Mouse (Mus musculus) kidney, postnatal 25 days (tissue): ENCODE measurements around the gene Kcnc3.

Experiments
- DNase-seq, 2 experiments: peaks; one replicate each; pipeline ENCODE4 v3.0.0; 2021; ENCODE audit warnings: mixed read lengths in 2 of 2

The Kcnc3 gene

GRCm38 (mm10) chr7:44571811-44572210, 18.7 kb upstream of the Kcnc3 start:
- DNase-seq = peak; percentile 48 to 78

- DNase-seq = peak; percentile 69 to 85
These were observed 18.2 kb upstream of the Kcnc3 start, which contains the start of gene Napsa for GRCm38 (mm10) chr7:44572213-44572701. Napsa (plus strand) TSS chr7:44572380.

- DNase-seq = no peak
These were observed 17.4 kb upstream of the Kcnc3 start for GRCm38 (mm10) chr7:44572956-44573484.

- no peak for DNase-seq
These were observed 14.1 kb upstream of the Kcnc3 start for GRCm38 (mm10) chr7:44576333-44576844.

- no peak for DNase-seq
These were observed 8.8 kb upstream of the Kcnc3 start for GRCm38 (mm10) chr7:44581637-44582036.

GRCm38 (mm10) chr7:44582709-44583108, 7.8 kb upstream of the Kcnc3 start:
- DNase-seq = no peak

- DNase-seq = no peak
These were observed 7.3 kb upstream of the Kcnc3 start for GRCm38 (mm10) chr7:44583146-44583545.

GRCm38 (mm10) chr7:44584265-44584804, 6.1 kb upstream of the Kcnc3 start:
- DNase-seq = no peak

GRCm38 (mm10) chr7:44584921-44585320, 5.5 kb upstream of the Kcnc3 start:
- no peak for DNase-seq

- no peak for DNase-seq
These were observed 4.9 kb upstream of the Kcnc3 start for GRCm38 (mm10) chr7:44585606-44586005.

GRCm38 (mm10) chr7:44586518-44586917, 3.9 kb upstream of the Kcnc3 start:
- DNase-seq = no peak

- no peak for DNase-seq
These were observed 3.5 kb upstream of the Kcnc3 start for GRCm38 (mm10) chr7:44586930-44587329.

- no peak for DNase-seq
These were observed 2.8 kb upstream of the Kcnc3 start for GRCm38 (mm10) chr7:44587676-44588075.

- no peak for DNase-seq
These were observed 2.1 kb upstream of the Kcnc3 start for GRCm38 (mm10) chr7:44588338-44588737.

- peak; percentile 91 to 96 for DNase-seq
These were observed 1.3 kb upstream of the Kcnc3 start for GRCm38 (mm10) chr7:44589149-44589548.

GRCm38 (mm10) chr7:44589946-44590345, 518 bp upstream of the Kcnc3 start:
- peak; percentile 43 to 74 for DNase-seq

- peak in 1 of 2 experiments; percentile 58 for DNase-seq
These were observed 1.1 kb downstream of the Kcnc3 start for GRCm38 (mm10) chr7:44591348-44592116.

GRCm38 (mm10) chr7:44593051-44593450, 2.6 kb downstream of the Kcnc3 start:
- no peak for DNase-seq

- DNase-seq = peak; percentile 82 to 87
These were observed 3.3 kb downstream of the Kcnc3 start for GRCm38 (mm10) chr7:44593775-44594174.

- no peak for DNase-seq
These were observed 3.8 kb downstream of the Kcnc3 start for GRCm38 (mm10) chr7:44594291-44594690.

- DNase-seq = no peak
These were observed 4.7 kb downstream of the Kcnc3 start for GRCm38 (mm10) chr7:44595131-44595561.

GRCm38 (mm10) chr7:44596051-44596450, 5.6 kb downstream of the Kcnc3 start:
- DNase-seq = no peak

GRCm38 (mm10) chr7:44596996-44597538, 6.6 kb downstream of the Kcnc3 start:
- no peak for DNase-seq
